Mouse (Mus musculus): ENCODE measurements at regions not wholly inside any gene's neighbourhood (a gene's known extent, or its start where the extent isn't known, plus 50 kb on each side); places are given as distances from the start of the nearest gene placed in this dataset.

DNA sequence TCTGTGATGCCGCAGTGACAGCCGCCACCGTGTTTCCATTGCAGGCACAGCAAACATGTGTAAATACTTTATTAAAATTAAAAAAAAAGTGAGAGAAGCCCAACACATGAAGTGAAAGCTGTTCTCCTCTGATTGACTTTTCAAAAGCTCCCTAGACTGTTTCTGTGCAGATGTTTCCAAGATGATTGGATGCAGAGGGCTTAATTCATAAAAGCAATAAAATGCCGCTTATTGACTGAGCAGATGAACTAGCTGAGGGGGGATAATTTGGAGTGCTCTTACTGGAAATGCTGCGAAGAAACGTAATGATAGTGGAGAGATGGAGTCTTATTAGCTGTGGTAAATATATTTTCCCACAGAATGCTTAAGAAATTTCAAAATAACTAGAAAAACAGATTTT, 170.4 kb downstream of the Rnf144a start:
- Histone ChIP-seq H3ac (ENCODE audit: control insufficient read depth, insufficient read length, low read depth) (no peak overlapping the region), H3K36me3 (ENCODE audit: control insufficient read depth, insufficient read depth) (no peaks in the 10 kb centered on the region), H3K27me3 (ENCODE audit: control insufficient read depth, insufficient read depth, insufficient read length) (no peaks in the 10 kb centered on the region), H3K79me3 (ENCODE audit: low read depth) (no peaks in the 10 kb centered on the region), H3K79me2 (ENCODE audit: control insufficient read depth, insufficient read depth) (no peaks in the 10 kb centered on the region), H3K4me3 (ENCODE audit: insufficient read depth, poor library complexity, severe bottlenecking) (no peak overlapping the region)
- TF ChIP-seq CTCF (IDR thresholded peaks at IDR 0.05; ENCODE audit: control insufficient read depth, insufficient read depth, insufficient read length) (no peak), MYOD1 (IDR thresholded peaks at IDR 0.05; ENCODE audit: control insufficient read depth, insufficient read length, low read depth) (no peak), USF1 (IDR thresholded peaks at IDR 0.05; ENCODE audit: low read depth) (no peak), MYOG (IDR thresholded peaks at IDR 0.05; ENCODE audit: control insufficient read depth, extremely low read depth, insufficient read length) (no peak), MAX (IDR thresholded peaks at IDR 0.05) (no peak), CEBPB (IDR thresholded peaks at IDR 0.05; ENCODE audit: low read depth) (no peak), FOSL1 (IDR thresholded peaks at IDR 0.05; ENCODE audit: insufficient read depth, low read length, poor library complexity, severe bottlenecking) (no peak)

DNA sequence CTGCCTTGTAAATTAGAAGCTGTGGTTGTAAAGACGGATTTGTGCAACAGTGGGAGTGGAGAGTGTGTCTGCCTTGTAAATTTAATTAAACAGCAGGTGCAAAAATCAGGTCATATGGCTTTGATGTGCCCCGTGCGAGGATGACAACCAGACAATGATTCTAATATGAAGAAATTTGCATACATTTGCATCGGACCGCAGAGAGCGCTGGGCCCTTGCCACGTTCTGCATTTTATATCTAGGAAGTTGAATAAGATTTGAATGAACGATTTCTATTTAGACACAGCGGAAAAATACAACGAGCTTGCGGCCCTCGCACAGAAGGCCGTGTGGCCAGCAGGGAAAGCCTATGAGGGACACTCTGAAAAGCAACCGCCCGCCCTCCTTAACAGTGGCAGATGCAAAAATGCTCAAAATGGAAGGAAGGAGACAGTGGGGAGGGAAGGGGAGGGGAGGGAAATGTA, 187.5 kb downstream of the Rnf144a start:
- H3K4me3 ChIP-seq (ENCODE audit: insufficient read depth, poor library complexity, severe bottlenecking) = no peak overlapping the region

DNA sequence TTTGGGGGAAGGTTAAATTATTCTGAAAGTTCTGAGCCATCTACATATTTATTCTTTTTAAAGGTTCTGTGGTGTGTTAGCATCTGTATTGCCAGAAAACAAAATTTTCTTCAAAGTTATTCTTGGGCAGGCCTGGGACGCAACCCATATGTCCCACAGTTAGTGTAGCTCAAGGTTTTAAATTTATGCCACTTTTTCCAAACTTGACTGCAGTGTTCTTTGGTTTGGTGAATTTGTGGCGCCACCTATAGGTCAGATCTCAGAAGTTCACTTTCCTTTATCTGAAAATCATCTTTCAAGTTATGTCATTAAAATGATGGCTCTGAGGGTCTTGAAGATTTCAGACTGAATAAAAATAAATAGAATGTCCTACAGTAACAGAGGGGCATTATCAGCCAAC, 188.7 kb downstream of the Rnf144a start:
- Histone ChIP-seq H3K27me3 (ENCODE audit: control insufficient read depth, insufficient read depth, insufficient read length) (no peaks in the 10 kb centered on the region), H3K4me3 (ENCODE audit: insufficient read depth, poor library complexity, severe bottlenecking) (no peak overlapping the region), H3K36me3 (ENCODE audit: control insufficient read depth, insufficient read depth) (no peaks in the 10 kb centered on the region), H3ac (ENCODE audit: control insufficient read depth, insufficient read length, low read depth) (no peak overlapping the region), H3K79me3 (ENCODE audit: low read depth) (no peaks in the 10 kb centered on the region), H3K79me2 (ENCODE audit: control insufficient read depth, insufficient read depth) (no peaks in the 10 kb centered on the region)
- no peak for TF ChIP-seq MAX (IDR thresholded peaks at IDR 0.05)
- no peak for TF ChIP-seq USF1 (IDR thresholded peaks at IDR 0.05; ENCODE audit: low read depth)

More for the DNA sequence above, 187.5 kb downstream of the Rnf144a start:
- Histone ChIP-seq H3K79me3 (ENCODE audit: low read depth) (no peaks in the 10 kb centered on the region), H3K36me3 (ENCODE audit: control insufficient read depth, insufficient read depth) (no peaks in the 10 kb centered on the region), H3K27me3 (ENCODE audit: control insufficient read depth, insufficient read depth, insufficient read length) (no peaks in the 10 kb centered on the region), H3K79me2 (ENCODE audit: control insufficient read depth, insufficient read depth) (no peaks in the 10 kb centered on the region), H3ac (ENCODE audit: control insufficient read depth, insufficient read length, low read depth) (no peak overlapping the region)
- TF ChIP-seq MYOD1 (IDR thresholded peaks at IDR 0.05; ENCODE audit: control insufficient read depth, insufficient read length, low read depth) (no peak), CTCF (IDR thresholded peaks at IDR 0.05; ENCODE audit: control insufficient read depth, insufficient read depth, insufficient read length) (no peak)

DNA sequence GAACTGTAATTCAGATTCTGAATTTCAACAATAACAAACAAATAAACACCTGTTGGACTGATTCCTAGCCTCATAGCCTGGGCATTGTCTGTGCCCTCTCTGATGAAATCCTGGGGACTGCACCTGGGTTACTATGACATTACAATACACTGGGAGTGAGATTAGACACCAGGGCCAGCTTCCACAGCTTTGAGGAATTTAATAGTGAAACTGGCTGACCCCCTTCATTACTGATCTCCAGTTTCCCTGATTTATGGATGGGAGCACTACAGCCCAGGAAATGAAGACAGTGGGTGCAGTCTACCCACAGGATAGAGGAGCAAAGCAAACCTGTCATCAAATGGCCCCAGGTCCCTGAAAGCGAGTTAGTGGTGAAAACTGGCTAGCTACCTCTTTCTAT, 202.6 kb downstream of the Rnf144a start:
- H3K4me3 ChIP-seq (ENCODE audit: insufficient read depth, poor library complexity, severe bottlenecking) = no peak overlapping the region
- H3K36me3 ChIP-seq (ENCODE audit: control insufficient read depth, insufficient read depth) = no peaks in the 10 kb centered on the region
- no peaks in the 10 kb centered on the region for H3K79me3 ChIP-seq (ENCODE audit: low read depth)
- no peaks in the 10 kb centered on the region for H3K79me2 ChIP-seq (ENCODE audit: control insufficient read depth, insufficient read depth)
- H3ac ChIP-seq (ENCODE audit: control insufficient read depth, insufficient read length, low read depth) = no peak overlapping the region
- no peak for TF ChIP-seq CTCF (IDR thresholded peaks at IDR 0.05; ENCODE audit: control insufficient read depth, insufficient read depth, insufficient read length)
- no peak for TF ChIP-seq MYOD1 (IDR thresholded peaks at IDR 0.05; ENCODE audit: control insufficient read depth, insufficient read length, low read depth)
- TF ChIP-seq CEBPB (IDR thresholded peaks at IDR 0.05; ENCODE audit: low read depth) = no peak
- no peak for TF ChIP-seq MAX (IDR thresholded peaks at IDR 0.05)
- no peak for TF ChIP-seq MYOG (IDR thresholded peaks at IDR 0.05; ENCODE audit: control insufficient read depth, extremely low read depth, insufficient read length)
- TF ChIP-seq USF1 (IDR thresholded peaks at IDR 0.05; ENCODE audit: low read depth) = no peak
- no peak for TF ChIP-seq FOSL1 (IDR thresholded peaks at IDR 0.05; ENCODE audit: insufficient read depth, low read length, poor library complexity, severe bottlenecking)
- H3K27me3 ChIP-seq (ENCODE audit: control insufficient read depth, insufficient read depth, insufficient read length) = no peaks in the 10 kb centered on the region

DNA sequence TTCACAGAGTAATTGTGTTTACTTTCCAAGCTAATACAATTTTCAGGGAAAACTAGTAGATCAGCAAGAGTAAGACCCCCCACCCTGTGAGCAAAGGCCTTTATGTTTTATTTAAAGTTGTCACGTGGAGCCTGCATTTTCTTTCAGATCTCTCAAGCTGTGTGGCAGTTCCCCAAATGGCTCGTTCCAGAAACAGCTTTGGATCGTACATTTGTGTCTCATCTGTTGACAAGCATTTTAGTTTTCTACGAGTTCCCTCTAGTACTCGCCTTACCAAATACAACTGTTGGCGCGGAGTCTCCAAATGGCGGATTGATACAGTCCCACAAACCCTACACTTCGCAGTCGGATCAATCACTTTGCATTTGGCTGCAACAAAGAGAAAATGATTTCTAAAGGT, 203.6 kb downstream of the Rnf144a start:
- H3K36me3 ChIP-seq (ENCODE audit: control insufficient read depth, insufficient read depth) = no peaks in the 10 kb centered on the region
- no peaks in the 10 kb centered on the region for H3K79me2 ChIP-seq (ENCODE audit: control insufficient read depth, insufficient read depth)
- TF ChIP-seq MAX (IDR thresholded peaks at IDR 0.05) (no peak), FOSL1 (IDR thresholded peaks at IDR 0.05; ENCODE audit: insufficient read depth, low read length, poor library complexity, severe bottlenecking) (no peak), USF1 (IDR thresholded peaks at IDR 0.05; ENCODE audit: low read depth) (no peak), MYOD1 (IDR thresholded peaks at IDR 0.05; ENCODE audit: control insufficient read depth, insufficient read length, low read depth) (no peak), CEBPB (IDR thresholded peaks at IDR 0.05; ENCODE audit: low read depth) (no peak), CTCF (IDR thresholded peaks at IDR 0.05; ENCODE audit: control insufficient read depth, insufficient read depth, insufficient read length) (no peak), MYOG (IDR thresholded peaks at IDR 0.05; ENCODE audit: control insufficient read depth, extremely low read depth, insufficient read length) (no peak)
- no peak overlapping the region for H3ac ChIP-seq (ENCODE audit: control insufficient read depth, insufficient read length, low read depth)
- no peaks in the 10 kb centered on the region for H3K27me3 ChIP-seq (ENCODE audit: control insufficient read depth, insufficient read depth, insufficient read length)
- H3K79me3 ChIP-seq (ENCODE audit: low read depth) = no peaks in the 10 kb centered on the region
- H3K4me3 ChIP-seq (ENCODE audit: insufficient read depth, poor library complexity, severe bottlenecking) = no peak overlapping the region

DNA sequence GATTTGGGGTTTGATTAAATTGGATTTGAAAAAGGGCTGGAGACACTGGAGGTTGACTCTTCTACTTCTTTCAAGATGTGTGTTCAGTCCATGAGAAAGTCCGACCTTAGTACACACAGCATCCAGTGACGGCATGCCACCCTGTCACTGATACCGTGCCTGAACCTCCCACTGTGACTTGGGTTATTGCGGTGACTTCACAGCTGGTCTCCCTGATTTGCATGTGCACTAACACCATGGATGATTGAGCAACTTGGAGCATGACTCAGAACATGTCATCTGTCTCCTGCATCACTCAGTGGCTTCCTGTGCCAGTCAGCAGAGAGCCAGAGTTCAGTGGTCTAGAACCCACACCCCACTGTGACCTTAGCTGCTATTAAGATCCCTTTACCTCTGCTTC, 208.3 kb downstream of the Rnf144a start:
- no peaks in the 10 kb centered on the region for H3K36me3 ChIP-seq (ENCODE audit: control insufficient read depth, insufficient read depth)
- no peak overlapping the region for H3K4me3 ChIP-seq (ENCODE audit: insufficient read depth, poor library complexity, severe bottlenecking)
- no peaks in the 10 kb centered on the region for H3K79me3 ChIP-seq (ENCODE audit: low read depth)
- no peaks in the 10 kb centered on the region for H3K27me3 ChIP-seq (ENCODE audit: control insufficient read depth, insufficient read depth, insufficient read length)
- H3ac ChIP-seq (ENCODE audit: control insufficient read depth, insufficient read length, low read depth) = no peak overlapping the region
- H3K79me2 ChIP-seq (ENCODE audit: control insufficient read depth, insufficient read depth) = no peaks in the 10 kb centered on the region
- TF ChIP-seq MYOD1 (IDR thresholded peaks at IDR 0.05; ENCODE audit: control insufficient read depth, insufficient read length, low read depth) (no peak), FOSL1 (IDR thresholded peaks at IDR 0.05; ENCODE audit: insufficient read depth, low read length, poor library complexity, severe bottlenecking) (no peak), CTCF (IDR thresholded peaks at IDR 0.05; ENCODE audit: control insufficient read depth, insufficient read depth, insufficient read length) (no peak), CEBPB (IDR thresholded peaks at IDR 0.05; ENCODE audit: low read depth) (no peak), MAX (IDR thresholded peaks at IDR 0.05) (no peak), USF1 (IDR thresholded peaks at IDR 0.05; ENCODE audit: low read depth) (no peak), MYOG (IDR thresholded peaks at IDR 0.05; ENCODE audit: control insufficient read depth, extremely low read depth, insufficient read length) (no peak)
